Mouse (Mus musculus) spleen, adult 2 months (tissue): Measurements from ENCODE around the gene Zbtb44. TPM values are rescaled to one million over a fixed set of nuclear protein-coding genes. Genes with fewer than 3 reads are reported as not detected.

Experiments used
- DNase-seq, 2 experiments: peaks; one replicate each; pipeline versions ENCODE4 v3.0.0 to v3.0.0-alpha.2; 2012 to 2021; ENCODE audit warnings: low spot score in 2 of 2, low read depth in 1 of 2
- H3K27ac ChIP-seq: fragments of 200-500 bp; 2 replicates; pipeline ENCODE4 v1.5.1; 2012; ENCODE audit warnings: low read length, inconsistent platforms; ENCODE audit not compliant: insufficient read depth
- H3K27me3 ChIP-seq: fragments of 200-500 bp; 2 replicates; pipeline ENCODE4 v1.6.1; 2012; ENCODE audit warnings: mild to moderate bottlenecking, moderate library complexity, low read length, inconsistent platforms; ENCODE audit not compliant: control insufficient read depth, insufficient read depth
- H3K36me3 ChIP-seq: fragments of 200-500 bp; 2 replicates; pipeline ENCODE4 v1.6.1; 2012; ENCODE audit warnings: mild to moderate bottlenecking, low read length, inconsistent platforms; ENCODE audit not compliant: control insufficient read depth, insufficient read depth
- H3K4me1 ChIP-seq: fragments of 200-500 bp; 2 replicates; pipeline ENCODE4 v1.6.1; 2011; ENCODE audit warnings: inconsistent platforms; ENCODE audit not compliant: control insufficient read depth, insufficient read depth, insufficient read length
- H3K4me3 ChIP-seq: fragments of 200-500 bp; 2 replicates; pipeline ENCODE4 v1.5.1; 2011; ENCODE audit warnings: mild to moderate bottlenecking, inconsistent platforms; ENCODE audit not compliant: insufficient read depth, insufficient read length; ENCODE audit errors: extremely low read depth
- CTCF ChIP-seq: fragments of 200-500 bp; IDR thresholded peaks from 2 replicates; pipeline ENCODE4 v1.5.1; 2011; ENCODE audit warnings: mild to moderate bottlenecking, inconsistent platforms; ENCODE audit not compliant: insufficient read depth, insufficient read length, insufficient replicate concordance; ENCODE audit errors: extremely low read depth
- POLR2A ChIP-seq: fragments of 200-500 bp; IDR thresholded peaks from 2 replicates; pipeline ENCODE4 v1.6.1; 2011; ENCODE audit warnings: low read depth, low read length, inconsistent platforms
- WGBS: fragments of 180-500 bp; shearing (Covaris S2); methylation state at CpG from one replicate; pipeline ENCODE4 v1.1.7; 2018; 5-methylcytosine and 5-hydroxymethylcytosine counted together
- polyA plus RNA-seq: library from polyadenylated mRNA; depleted of rRNA; stranded (reverse); fragments of >200 nt; gene quantifications from 2 replicates; pipeline ENCODE4 v1.2.3, GENCODE M21; 2012

The Zbtb44 gene
- polyA plus RNA-seq, 1 experiment = 4.5 TPM

DNA sequence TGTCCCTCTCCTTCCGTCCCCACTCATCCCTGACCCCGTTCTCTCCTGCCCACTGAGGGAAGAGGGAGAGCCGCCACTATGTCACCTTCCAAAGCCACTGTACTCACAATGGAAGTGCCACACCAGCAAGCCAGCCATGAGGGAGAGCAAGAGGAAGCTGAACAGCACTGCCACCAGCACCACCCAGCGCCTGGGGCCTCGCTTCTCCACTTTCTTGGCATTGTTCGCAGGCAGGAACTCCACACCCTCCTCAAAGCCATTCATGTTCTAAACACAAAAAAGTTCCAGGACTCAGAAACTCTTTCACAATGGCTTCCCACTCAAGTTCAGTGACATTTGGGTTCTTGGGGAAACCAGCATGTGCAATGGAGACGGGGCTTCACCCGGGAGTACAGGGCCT, 78.0 kb downstream of the Zbtb44 start:
- Histone ChIP-seq H3K36me3 (peaks cover 1% of the 10 kb centered on the region), H3K4me1 (no peaks in the 10 kb centered on the region), H3K27ac (no peak overlapping the region), H3K4me3 (no peak overlapping the region), H3K27me3 (no peaks in the 10 kb centered on the region)
- WGBS = 92% methylated on average over 8 of the region's 8 CpGs
- TF ChIP-seq POLR2A = no peak
- no peak for TF ChIP-seq CTCF
- no peak for DNase-seq

DNA sequence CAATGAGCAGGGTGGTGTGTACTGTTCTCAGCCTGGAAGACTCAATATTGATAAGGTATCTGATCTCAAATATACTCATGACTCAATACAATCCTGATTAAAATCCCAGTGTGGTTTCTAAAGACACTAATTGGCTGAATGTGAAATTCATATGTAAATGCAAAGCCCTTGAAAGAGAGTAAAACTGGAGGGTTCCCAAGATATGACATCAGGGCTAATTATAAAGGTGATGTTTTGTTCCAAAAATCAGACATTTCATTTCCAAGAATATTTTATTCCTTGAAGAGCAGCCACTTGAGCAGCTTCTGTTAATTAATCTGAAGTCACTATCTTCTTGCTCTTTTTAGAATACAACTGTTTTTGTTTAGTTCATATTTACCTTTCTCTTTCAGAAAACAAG, 85.1 kb downstream of the Zbtb44 start:
- TF ChIP-seq POLR2A = no peak
- TF ChIP-seq CTCF = no peak
- no peak for DNase-seq

DNA sequence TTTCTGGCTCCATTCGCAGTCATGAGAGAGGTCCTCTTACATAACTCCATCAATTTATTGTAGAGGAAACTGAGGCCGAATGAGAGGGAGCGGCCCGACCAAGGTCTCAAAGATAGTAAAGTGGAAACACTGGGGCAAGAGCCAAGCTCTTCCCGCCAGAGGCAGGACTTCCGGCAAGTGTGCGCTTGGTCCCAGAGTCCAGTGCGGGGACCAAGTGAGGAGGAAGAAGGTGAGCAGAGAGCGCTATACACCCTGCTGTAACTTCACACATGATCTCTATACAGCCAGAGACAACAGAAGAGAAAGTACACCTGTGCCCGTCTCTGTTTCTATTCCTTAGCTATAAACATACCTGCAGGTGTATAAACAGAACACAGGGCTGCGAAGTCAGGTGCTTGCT, 86.6 kb downstream of the Zbtb44 start:
- H3K27ac ChIP-seq = no peak overlapping the region
- 93% methylated on average over 11 of the region's 11 CpGs for WGBS
- TF ChIP-seq CTCF (no peak), POLR2A (no peak)

More for the DNA sequence above, 85.1 kb downstream of the Zbtb44 start:
- Histone ChIP-seq H3K27ac (no peak overlapping the region), H3K36me3 (no peaks in the 10 kb centered on the region), H3K4me3 (no peak overlapping the region), H3K4me1 (peaks cover 8% of the 10 kb centered on the region; the same call in 1 of the 2 replicates), H3K27me3 (no peaks in the 10 kb centered on the region)

DNA sequence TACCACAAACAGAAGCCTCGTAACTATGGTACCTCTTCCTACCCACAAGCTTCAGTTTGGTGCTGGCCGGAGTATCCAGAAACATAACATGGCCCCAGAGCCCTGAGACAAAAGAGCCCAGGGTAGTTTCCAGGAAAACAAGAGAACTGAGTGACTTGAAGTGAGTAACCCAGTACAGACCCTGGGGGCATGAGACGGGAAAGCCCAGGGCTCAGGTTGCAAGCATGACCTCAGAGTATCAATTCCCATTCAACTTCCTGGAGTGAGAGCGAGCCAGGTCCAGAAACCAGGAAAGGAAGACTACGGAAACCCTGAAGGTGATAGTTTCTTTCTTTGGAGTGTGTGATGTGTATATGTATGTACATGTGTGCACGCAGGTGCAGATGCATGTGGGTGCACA, 87.0 kb downstream of the Zbtb44 start:
- peaks cover 11% of the 10 kb centered on the region; the same call in 1 of the 2 replicates for H3K4me1 ChIP-seq
- H3K36me3 ChIP-seq = no peaks in the 10 kb centered on the region
- H3K4me3 ChIP-seq = no peak overlapping the region
- no peak for DNase-seq
- H3K27ac ChIP-seq = no peak overlapping the region
- TF ChIP-seq CTCF (no peak), POLR2A (no peak)
- 90% methylated on average over 6 of the region's 6 CpGs for WGBS
- no peaks in the 10 kb centered on the region for H3K27me3 ChIP-seq

More for the DNA sequence above, 86.6 kb downstream of the Zbtb44 start:
- no peaks in the 10 kb centered on the region for H3K27me3 ChIP-seq
- no peaks in the 10 kb centered on the region for H3K36me3 ChIP-seq
- no peak for DNase-seq
- H3K4me3 ChIP-seq = no peak overlapping the region
- peaks cover 11% of the 10 kb centered on the region; the same call in 1 of the 2 replicates for H3K4me1 ChIP-seq

DNA sequence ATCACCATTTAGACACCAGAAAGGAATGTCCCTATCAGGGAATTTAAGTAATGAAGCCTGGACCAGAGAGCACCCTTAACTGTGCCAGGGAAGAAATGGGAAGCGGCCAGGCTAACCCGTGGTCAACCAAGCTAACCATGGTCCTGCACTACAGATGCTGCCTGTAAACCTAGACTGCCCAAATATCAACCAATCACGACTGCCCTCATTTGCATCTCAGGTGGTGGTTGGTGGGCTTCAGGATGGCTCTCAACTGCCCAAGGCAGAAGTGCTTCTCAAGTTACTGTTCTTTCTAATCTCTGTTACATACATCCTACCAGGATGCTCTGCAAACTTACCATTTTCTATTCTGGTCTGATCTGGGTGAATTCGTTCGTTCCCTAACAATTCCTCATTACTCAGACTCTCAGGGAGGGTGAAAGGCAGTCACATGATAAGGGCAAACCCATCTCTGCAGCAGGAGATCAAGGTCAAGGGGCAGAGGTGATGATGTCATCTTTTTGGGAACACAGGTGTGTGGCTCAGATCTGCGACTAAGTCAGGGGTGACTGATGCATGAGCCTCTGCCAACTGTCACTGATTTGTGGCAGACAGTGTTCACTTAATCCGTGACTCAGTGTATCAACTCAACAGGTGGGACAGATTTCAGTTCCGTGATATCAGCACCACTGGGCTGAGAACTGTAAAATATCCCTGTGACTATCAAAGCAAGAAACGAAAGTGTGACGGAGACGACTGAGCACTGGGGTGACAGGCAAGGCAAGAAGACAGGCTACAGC, 88.3 kb downstream of the Zbtb44 start:
- Histone ChIP-seq H3K27me3 (no peaks in the 10 kb centered on the region), H3K36me3 (no peaks in the 10 kb centered on the region), H3K27ac (no peak overlapping the region), H3K4me3 (no peak overlapping the region), H3K4me1 (peaks cover 11% of the 10 kb centered on the region; the same call in 1 of the 2 replicates)
- 70% methylated on average over 11 of the region's 11 CpGs for WGBS
- no peak for TF ChIP-seq CTCF
- TF ChIP-seq POLR2A = no peak
- DNase-seq = no peak

DNA sequence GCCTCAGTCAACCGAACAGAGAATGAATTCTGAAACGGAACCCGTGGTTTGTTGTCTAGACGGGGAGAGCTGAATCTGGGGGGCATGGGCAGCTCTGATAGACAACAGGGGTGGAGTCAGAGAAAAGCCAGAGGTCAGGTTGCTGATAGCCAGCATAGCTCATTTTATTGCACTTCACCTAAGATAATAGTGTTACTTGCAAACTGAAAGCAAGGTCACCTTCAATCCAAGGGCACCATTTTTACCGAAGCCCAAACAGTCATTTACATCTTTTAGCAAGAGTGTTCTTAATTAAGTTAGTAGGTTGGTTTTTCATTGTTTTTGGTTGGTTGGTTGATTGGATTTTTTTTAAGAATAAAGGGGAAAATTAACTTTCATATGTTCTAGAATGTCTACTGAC, 89.0 kb downstream of the Zbtb44 start:
- TF ChIP-seq POLR2A = no peak
- TF ChIP-seq CTCF = no peak
- no peaks in the 10 kb centered on the region for H3K36me3 ChIP-seq
- DNase-seq = no peak
- H3K4me1 ChIP-seq = peaks cover 11% of the 10 kb centered on the region; the same call in 1 of the 2 replicates
- no peaks in the 10 kb centered on the region for H3K27me3 ChIP-seq
- no peak overlapping the region for H3K27ac ChIP-seq
- WGBS = 64% methylated on average over 5 of the region's 5 CpGs
- no peak overlapping the region for H3K4me3 ChIP-seq
